ENCODE assay signal across 28 mouse cellular contexts in genomic region chr9:86716540-86716939, GRCm38 (mm10). TPM values are rescaled to one million over a fixed set of nuclear protein-coding genes. Genes with fewer than 3 reads are reported as not detected.
DNase-seq lines count a peak whose midpoint lies in the region; ATAC-seq and TF ChIP-seq lines count a peak whose summit lies in the region.
"Had no signal": no experiment of that assay in that cellular context is flagged by ENCODE, and none has a peak within 500 bp of the region (broad histone marks: within the 10 kb centered on the region; RNA-seq: fewer than 3 reads in every experiment).

No protein-coding gene starts in this region.

- peak; percentile 82 for ATAC-seq in forebrain, postnatal 0 days
- ATAC-seq in forebrain, embryonic 11.5 days (replicated peaks; ENCODE audit: low FRiP score) = no peak
- ATAC-seq: activated CD4-positive, CD25-positive, alpha-beta regulatory T cell, adult 4 months; CD4-positive, CD25-positive, alpha-beta regulatory T cell, adult 4 months; forebrain, embryonic 14.5 days; Patski had no signal

- no peaks in the 10 kb centered on the region for H3K9me3 ChIP-seq in forebrain, postnatal 0 days (ENCODE audit: low read length)
- H3K9me3 ChIP-seq in forebrain, embryonic 11.5 days (ENCODE audit: control insufficient read depth, low read length) = no peaks in the 10 kb centered on the region
- H3K9me3 ChIP-seq: embryonic facial prominence, embryonic 13.5 days; embryonic facial prominence, embryonic 15.5 days; forebrain, embryonic 12.5 days; G1E had no signal

- TF ChIP-seq POLR2A in testis, adult 2 months (IDR thresholded peaks at IDR 0.05; ENCODE audit: control insufficient read depth, low read depth, low read length) = no peak

- WGBS in forebrain, postnatal 0 days = 39% methylated on average over 2 of the region's 2 CpGs
- 65% methylated on average over 2 of the region's 2 CpGs for WGBS in forebrain, embryonic 11.5 days

- no peak for TF ChIP-seq CTCF in forebrain, postnatal 0 days (IDR thresholded peaks at IDR 0.05; ENCODE audit: low read depth)
- TF ChIP-seq CTCF in testis, adult 2 months (IDR thresholded peaks at IDR 0.05; ENCODE audit: control insufficient read depth, insufficient read depth, insufficient replicate concordance, low read depth, low read length) = no peak

- no peaks in the 10 kb centered on the region for H3K27me3 ChIP-seq in forebrain, postnatal 0 days (ENCODE audit: insufficient read depth, low read length)
- no peaks in the 10 kb centered on the region for H3K27me3 ChIP-seq in forebrain, embryonic 11.5 days (ENCODE audit: control insufficient read depth, insufficient read depth, low read length)
- no peaks in the 10 kb centered on the region for H3K27me3 ChIP-seq in testis, adult 2 months (ENCODE audit: control insufficient read depth, insufficient read depth, low read length)
- H3K27me3 ChIP-seq: CH12.LX; embryonic facial prominence, embryonic 13.5 days; embryonic facial prominence, embryonic 15.5 days; forebrain, embryonic 12.5 days; Patski had no signal

- no peaks in the 10 kb centered on the region for H3K36me3 ChIP-seq in forebrain, postnatal 0 days (ENCODE audit: insufficient read depth)
- no peaks in the 10 kb centered on the region for H3K36me3 ChIP-seq in forebrain, embryonic 11.5 days (ENCODE audit: control insufficient read depth, insufficient read depth, low read length)
- no peaks in the 10 kb centered on the region for H3K36me3 ChIP-seq in testis, adult 2 months (ENCODE audit: control insufficient read depth, insufficient read depth, low read length)
- H3K36me3 ChIP-seq: embryonic facial prominence, embryonic 13.5 days; embryonic facial prominence, embryonic 15.5 days; forebrain, embryonic 12.5 days; G1E had no signal

- H3K9ac ChIP-seq in forebrain, postnatal 0 days = no peak overlapping the region
- H3K9ac ChIP-seq in forebrain, embryonic 11.5 days (ENCODE audit: low read length) = no peak overlapping the region
- H3K9ac ChIP-seq: embryonic facial prominence, embryonic 13.5 days; embryonic facial prominence, embryonic 15.5 days; forebrain, embryonic 12.5 days had no signal

- peak; percentile 17 for DNase-seq in adrenal gland, postnatal 10 days
- no peak for DNase-seq in adrenal gland, postnatal 4 days (ENCODE audit: low spot score in 2 of 2)
- peak; percentile 50 for DNase-seq in forebrain, postnatal 0 days
- DNase-seq in forebrain, embryonic 11.5 days (ENCODE audit: low spot score) = no peak
- DNase-seq in frontal cortex, postnatal 36 days (ENCODE audit: low spot score in 2 of 2) = peak; percentile 25 to 36
- DNase-seq in frontal cortex, postnatal 10 days (ENCODE audit: low spot score in 2 of 2) = no peak
- no peak for DNase-seq in testis, postnatal 14 days (ENCODE audit: low spot score)
- DNase-seq: adrenal gland, postnatal 25 days; B cell, adult 2 months; cerebellum, adult 11 months; cerebellum, adult 18-20 months; cerebellum, adult 8-10 months; cerebellum, adult 9-11 months; cerebellum, postnatal 14 days; cerebellum, postnatal 36 days; embryo, embryonic 11 days had no signal

- no peaks in the 10 kb centered on the region for H3K4me1 ChIP-seq in forebrain, postnatal 0 days (ENCODE audit: insufficient read depth)
- no peaks in the 10 kb centered on the region for H3K4me1 ChIP-seq in forebrain, embryonic 11.5 days (replicated peaks; ENCODE audit: control insufficient read depth, insufficient read depth, low read length)
- H3K4me1 ChIP-seq in testis, adult 2 months (ENCODE audit: control insufficient read depth, insufficient read depth, low read length) = no peaks in the 10 kb centered on the region; the same call in 1 of the 2 replicates
- H3K4me1 ChIP-seq: embryonic facial prominence, embryonic 13.5 days; embryonic facial prominence, embryonic 15.5 days; forebrain, embryonic 12.5 days had no signal

- no peak overlapping the region for H3K4me2 ChIP-seq in forebrain, postnatal 0 days (ENCODE audit: low read depth)
- H3K4me2 ChIP-seq in forebrain, embryonic 11.5 days (ENCODE audit: low read depth, low read length, severe bottlenecking) = no peak overlapping the region
- H3K4me2 ChIP-seq: embryonic facial prominence, embryonic 13.5 days; embryonic facial prominence, embryonic 15.5 days; forebrain, embryonic 12.5 days had no signal

- no peak overlapping the region for H3K4me3 ChIP-seq in forebrain, postnatal 0 days (ENCODE audit: low read depth, low read length)
- no peak overlapping the region for H3K4me3 ChIP-seq in forebrain, embryonic 11.5 days (ENCODE audit: low read depth, low read length)
- no peak overlapping the region for H3K4me3 ChIP-seq in testis, adult 2 months (ENCODE audit: control insufficient read depth, low read depth, low read length)
- H3K4me3 ChIP-seq: embryonic facial prominence, embryonic 13.5 days; embryonic facial prominence, embryonic 15.5 days; erythroblast, embryonic 14.5 days; forebrain, embryonic 12.5 days had no signal

- no peak overlapping the region for H3K27ac ChIP-seq in forebrain, postnatal 0 days (ENCODE audit: low read depth, low read length)
- no peak overlapping the region for H3K27ac ChIP-seq in forebrain, embryonic 11.5 days (ENCODE audit: low read depth, low read length)
- peak overlapping the region; percentile 82 for H3K27ac ChIP-seq in testis, adult 2 months (ENCODE audit: control insufficient read depth, insufficient read depth, low read depth, low read length)
- H3K27ac ChIP-seq: embryonic facial prominence, embryonic 13.5 days; embryonic facial prominence, embryonic 15.5 days; forebrain, embryonic 12.5 days had no signal

RNA-seq across cellular contexts. Expression of gene Me1, which starts 20.8 kb away (rescaled TPM):
- total RNA-seq in adrenal gland, postnatal 10 days (2021) = 100 to 1,000 TPM; 231 to 293 TPM
- 100 to 1,000 TPM; 339 to 341 TPM for total RNA-seq in adrenal gland, postnatal 4 days (2021)
- 26.2 and 26.6 TPM in 2 replicates for total RNA-seq in forebrain, postnatal 0 days (2014; rRNA removed)
- 38.4 and 47.2 TPM in 2 replicates for polyA plus RNA-seq in forebrain, postnatal 0 days (2015; fragmentation: Nextera tagmentation; extraction: Ambion mirVana)
- 10.7 and 11.2 TPM in 2 replicates for polyA plus RNA-seq in forebrain, embryonic 11.5 days (2014; fragmentation: Nextera tagmentation; extraction: Ambion mirVana)
- polyA plus RNA-seq in testis, adult 2 months (2012; rRNA removed) = 134 and 144 TPM in 2 replicates
- polyA plus RNA-seq: activated CD4-positive, CD25-positive, alpha-beta regulatory T cell, adult 4 months; CD4-positive, CD25-positive, alpha-beta regulatory T cell, adult 4 months had no signal

RNA-seq across cellular contexts. Expression of gene Prss35, which starts 26.9 kb away (rescaled TPM):
- total RNA-seq in adrenal gland, postnatal 10 days (2021) = 100 to 1,000 TPM in 1 of 2 experiments, 10 to 100 TPM in 1; 80.4 to 108 TPM
- 100 to 1,000 TPM in 1 of 2 experiments, 10 to 100 TPM in 1; 97.7 to 108 TPM for total RNA-seq in adrenal gland, postnatal 4 days (2021)
- total RNA-seq in forebrain, postnatal 0 days (2014; rRNA removed) = 2.8 and 4.4 TPM in 2 replicates
- 3.1 and 3.9 TPM in 2 replicates for polyA plus RNA-seq in forebrain, postnatal 0 days (2015; fragmentation: Nextera tagmentation; extraction: Ambion mirVana)
- polyA plus RNA-seq in forebrain, embryonic 11.5 days (2014; fragmentation: Nextera tagmentation; extraction: Ambion mirVana) = 2.0 and 2.3 TPM in 2 replicates
- 3.2 and 3.8 TPM in 2 replicates for polyA plus RNA-seq in testis, adult 2 months (2012; rRNA removed)
- total RNA-seq: CH12.LX; common myeloid progenitor, adult 5-6 weeks had no signal
- polyA plus RNA-seq: activated CD4-positive, CD25-positive, alpha-beta regulatory T cell, adult 4 months; CD4-positive, CD25-positive, alpha-beta regulatory T cell, adult 4 months; erythroblast, embryonic 14.5 days; G1E had no signal

Comparison
In these comparisons a context has a peak if more than half of its experiments do, and no peak if none do; other contexts are left out.
1. DNase-seq: peak in adrenal gland, postnatal 10 days (single experiment), forebrain, postnatal 0 days (single experiment) and frontal cortex, postnatal 36 days (2 of 2); none in adrenal gland, postnatal 4 days (0 of 2), forebrain, embryonic 11.5 days (single experiment), frontal cortex, postnatal 10 days (0 of 2) and testis, postnatal 14 days (single experiment).
2. RNA of gene Prss35, which starts 26.9 kb away (total RNA-seq): 80.4 to 108 TPM in adrenal gland, postnatal 10 days and 97.7 to 108 TPM in adrenal gland, postnatal 4 days; 2.8 to 4.4 TPM in forebrain, postnatal 0 days; every median in the first group is over 10 times any median in the second.